Mouse (Mus musculus) embryonic facial prominence, embryonic 13.5 days (tissue): Measurements from ENCODE around the gene Gal. TPM values are rescaled to one million over a fixed set of nuclear protein-coding genes. Genes with fewer than 3 reads are reported as not detected.

Source experiments
- ATAC-seq: fragments of 200-750 bp; cut with Nextera tagmentation; 2 replicates; pipeline ENCODE4 v1.8.0; 2017; ENCODE audit warnings: low read depth; ENCODE audit not compliant: insufficient number of reproducible peaks, insufficient read depth, low FRiP score, low TSS enrichment
- H3K27ac ChIP-seq: fragments of 300-500 bp; sonication (generic); 2 replicates; pipeline ENCODE4 v1.5.1; 2015; ENCODE audit warnings: moderate library complexity, mild to moderate bottlenecking, inconsistent platforms
- H3K27me3 ChIP-seq: fragments of 300-500 bp; sonication (generic); 2 replicates; pipeline ENCODE4 v1.6.1; 2015; ENCODE audit warnings: mild to moderate bottlenecking, inconsistent platforms
- H3K36me3 ChIP-seq: fragments of 300-500 bp; sonication (generic); 2 replicates; pipeline ENCODE4 v1.6.1; 2015; ENCODE audit warnings: mild to moderate bottlenecking, inconsistent platforms
- H3K4me1 ChIP-seq: fragments of 300-500 bp; sonication (generic); 2 replicates; pipeline ENCODE4 v1.6.1; 2015; ENCODE audit warnings: inconsistent platforms
- H3K4me2 ChIP-seq: fragments of 300-500 bp; sonication (generic); 2 replicates; pipeline ENCODE4 v1.6.1; 2015; ENCODE audit warnings: moderate library complexity, mild to moderate bottlenecking, inconsistent platforms
- H3K4me3 ChIP-seq: fragments of 300-500 bp; sonication (generic); 2 replicates; pipeline ENCODE4 v1.5.1; 2015; ENCODE audit warnings: mild to moderate bottlenecking, inconsistent platforms
- H3K9ac ChIP-seq: fragments of 300-500 bp; sonication (generic); 2 replicates; pipeline ENCODE4 v1.6.1; 2015; ENCODE audit warnings: mild to moderate bottlenecking, inconsistent platforms
- H3K9me3 ChIP-seq: fragments of 300-500 bp; sonication (generic); 2 replicates; pipeline ENCODE4 v1.6.1; 2016; ENCODE audit warnings: inconsistent platforms
- WGBS: fragments of 180-500 bp; shearing (Covaris S2); methylation state at CpG from one replicate; pipeline ENCODE4 v1.1.7; 2015; ENCODE audit warnings: mixed read lengths; 5-methylcytosine and 5-hydroxymethylcytosine counted together
- polyA plus RNA-seq: library from polyadenylated mRNA; unstranded; fragments of >200 nt; fragmentation: Nextera tagmentation; extraction: Ambion mirVana; gene quantifications from 2 replicates; pipeline ENCODE4 v1.2.1, GENCODE M21; 2015

Gal gene
- polyA plus RNA-seq, 1 experiment from 2014 or later: 1.7 TPM

- WGBS: 58% methylated on average over 9 of the region's 9 CpGs
- H3K4me1 ChIP-seq: peaks cover 9% of the 10 kb centered on the region
- ATAC-seq: no peak
- H3K4me3 ChIP-seq: no peak overlapping the region
- H3K27ac ChIP-seq: no peak overlapping the region
- no peak overlapping the region for H3K4me2 ChIP-seq
- H3K36me3 ChIP-seq: no peaks in the 10 kb centered on the region
- H3K9ac ChIP-seq: no peak overlapping the region
- H3K27me3 ChIP-seq: no peaks in the 10 kb centered on the region
- H3K9me3 ChIP-seq: no peaks in the 10 kb centered on the region
Measured at GRCm38 (mm10) chr19:3436840-3437239, 22.5 kb upstream of the Gal start.

- H3K27ac ChIP-seq: no peak overlapping the region
- no peak overlapping the region for H3K4me2 ChIP-seq
- no peaks in the 10 kb centered on the region for H3K9me3 ChIP-seq
- WGBS: 81% methylated on average over 3 of the region's 3 CpGs
- H3K27me3 ChIP-seq: no peaks in the 10 kb centered on the region
- no peak for ATAC-seq
- no peak overlapping the region for H3K9ac ChIP-seq
- H3K4me3 ChIP-seq: no peak overlapping the region
- H3K4me1 ChIP-seq: peaks cover 3% of the 10 kb centered on the region; the same call in 1 of the 2 replicates
- no peaks in the 10 kb centered on the region for H3K36me3 ChIP-seq
Measured at GRCm38 (mm10) chr19:3435824-3436223, 21.5 kb upstream of the Gal start.

- Histone ChIP-seq H3K9me3 (no peaks in the 10 kb centered on the region), H3K36me3 (no peaks in the 10 kb centered on the region), H3K27me3 (no peaks in the 10 kb centered on the region), H3K4me3 (no peak overlapping the region), H3K9ac (no peak overlapping the region), H3K27ac (no peak overlapping the region), H3K4me2 (no peak overlapping the region), H3K4me1 (no peaks in the 10 kb centered on the region)
- ATAC-seq: no peak
- 38% methylated on average over 4 of the region's 4 CpGs for WGBS
Measured at GRCm38 (mm10) chr19:3434641-3435040, 20.3 kb upstream of the Gal start.

GRCm38 (mm10) chr19:3434124-3434523 is 19.8 kb upstream of the Gal start:
- no peak for ATAC-seq
- 35% methylated on average over 4 of the region's 4 CpGs for WGBS
- no peaks in the 10 kb centered on the region for H3K36me3 ChIP-seq
- H3K9me3 ChIP-seq: no peaks in the 10 kb centered on the region
- H3K27me3 ChIP-seq: no peaks in the 10 kb centered on the region
- no peak overlapping the region for H3K4me2 ChIP-seq
- no peaks in the 10 kb centered on the region for H3K4me1 ChIP-seq
- H3K9ac ChIP-seq: no peak overlapping the region
- no peak overlapping the region for H3K4me3 ChIP-seq
- no peak overlapping the region for H3K27ac ChIP-seq

- ATAC-seq: no peak
- Histone ChIP-seq H3K27ac (no peak overlapping the region), H3K36me3 (no peaks in the 10 kb centered on the region), H3K9me3 (no peaks in the 10 kb centered on the region), H3K27me3 (no peaks in the 10 kb centered on the region), H3K4me2 (no peak overlapping the region), H3K9ac (no peak overlapping the region), H3K4me1 (no peaks in the 10 kb centered on the region), H3K4me3 (no peak overlapping the region)
- WGBS: 85% methylated on average over 2 of the region's 2 CpGs
Measured at GRCm38 (mm10) chr19:3431969-3432368, 17.6 kb upstream of the Gal start.

- ATAC-seq: no peak
Measured at GRCm38 (mm10) chr19:3431066-3431465, 16.7 kb upstream of the Gal start.

GRCm38 (mm10) chr19:3429156-3429816 is 14.9 kb upstream of the Gal start:
- no peaks in the 10 kb centered on the region for H3K27me3 ChIP-seq
- H3K9me3 ChIP-seq: no peaks in the 10 kb centered on the region
- no peak overlapping the region for H3K27ac ChIP-seq
- 39% methylated on average over 7 of the region's 7 CpGs for WGBS
- H3K9ac ChIP-seq: no peak overlapping the region
- H3K36me3 ChIP-seq: no peaks in the 10 kb centered on the region
- ATAC-seq: no peak
- H3K4me1 ChIP-seq: no peaks in the 10 kb centered on the region
- no peak overlapping the region for H3K4me3 ChIP-seq
- no peak overlapping the region for H3K4me2 ChIP-seq

More at GRCm38 (mm10) chr19:3431066-3431465, 16.7 kb upstream of the Gal start:
- no peak overlapping the region for H3K9ac ChIP-seq
- H3K9me3 ChIP-seq: no peaks in the 10 kb centered on the region
- no peaks in the 10 kb centered on the region for H3K27me3 ChIP-seq
- no peak overlapping the region for H3K4me3 ChIP-seq
- no peaks in the 10 kb centered on the region for H3K36me3 ChIP-seq
- no peak overlapping the region for H3K27ac ChIP-seq
- 61% methylated on average over 7 of the region's 7 CpGs for WGBS
- H3K4me2 ChIP-seq: no peak overlapping the region
- H3K4me1 ChIP-seq: no peaks in the 10 kb centered on the region

- Histone ChIP-seq H3K9me3 (no peaks in the 10 kb centered on the region), H3K4me2 (no peak overlapping the region), H3K36me3 (no peaks in the 10 kb centered on the region), H3K27ac (no peak overlapping the region), H3K4me1 (no peaks in the 10 kb centered on the region), H3K9ac (0 out of 2 replicates have a peak overlapping the region, but pooled peaks have one; percentile 32), H3K4me3 (no peak overlapping the region), H3K27me3 (no peaks in the 10 kb centered on the region)
- WGBS: 81% methylated on average over 15 of the region's 15 CpGs
- ATAC-seq: no peak
Measured at GRCm38 (mm10) chr19:3428057-3428830, 13.9 kb upstream of the Gal start.

GRCm38 (mm10) chr19:3424214-3424613 is 9.9 kb upstream of the Gal start:
- no peaks in the 10 kb centered on the region for H3K36me3 ChIP-seq
- ATAC-seq: no peak
- H3K4me1 ChIP-seq: no peaks in the 10 kb centered on the region
- H3K27ac ChIP-seq: no peak overlapping the region
- H3K27me3 ChIP-seq: no peaks in the 10 kb centered on the region
- no peaks in the 10 kb centered on the region for H3K9me3 ChIP-seq
- no peak overlapping the region for H3K9ac ChIP-seq
- WGBS: 87% methylated on average over 2 of the region's 2 CpGs
- no peak overlapping the region for H3K4me2 ChIP-seq
- no peak overlapping the region for H3K4me3 ChIP-seq

- Histone ChIP-seq H3K27me3 (no peaks in the 10 kb centered on the region), H3K9ac (no peak overlapping the region), H3K4me3 (no peak overlapping the region), H3K27ac (no peak overlapping the region), H3K4me1 (no peaks in the 10 kb centered on the region), H3K36me3 (no peaks in the 10 kb centered on the region), H3K4me2 (no peak overlapping the region), H3K9me3 (no peaks in the 10 kb centered on the region)
- WGBS: 62% methylated on average over 4 of the region's 4 CpGs
- no peak for ATAC-seq
Measured at GRCm38 (mm10) chr19:3422981-3423380, 8.6 kb upstream of the Gal start.

GRCm38 (mm10) chr19:3422488-3422887 is 8.1 kb upstream of the Gal start:
- no peaks in the 10 kb centered on the region for H3K9me3 ChIP-seq
- no peak overlapping the region for H3K27ac ChIP-seq
- H3K4me2 ChIP-seq: no peak overlapping the region
- no peaks in the 10 kb centered on the region for H3K4me1 ChIP-seq
- no peak for ATAC-seq
- H3K27me3 ChIP-seq: no peaks in the 10 kb centered on the region; the same call in 1 of the 2 replicates
- H3K9ac ChIP-seq: no peak overlapping the region
- H3K36me3 ChIP-seq: no peaks in the 10 kb centered on the region
- H3K4me3 ChIP-seq: no peak overlapping the region
- WGBS: 59% methylated on average over 6 of the region's 6 CpGs

- Histone ChIP-seq H3K9ac (no peak overlapping the region), H3K9me3 (no peaks in the 10 kb centered on the region), H3K36me3 (no peaks in the 10 kb centered on the region), H3K4me2 (no peak overlapping the region), H3K4me3 (no peak overlapping the region), H3K27me3 (peaks cover 25% of the 10 kb centered on the region), H3K27ac (no peak overlapping the region), H3K4me1 (peaks cover 5% of the 10 kb centered on the region)
- ATAC-seq: no peak
- 58% methylated on average over 5 of the region's 5 CpGs for whole genome bisulfite sequencing
Measured at GRCm38 (mm10) chr19:3419251-3419650, 4.9 kb upstream of the Gal start.
